Mouse (Mus musculus) kidney, postnatal 0 days (tissue): ENCODE measurements at regions not wholly inside any gene's neighbourhood (a gene's known extent, or its start where the extent isn't known, plus 50 kb on each side); places are given as distances from the start of the nearest gene placed in this dataset.

Source experiments
- ATAC-seq: fragments of 200-750 bp; cut with Nextera tagmentation; replicated peaks from 2 replicates; pipeline ENCODE4 v1.8.0; 2017; ENCODE audit warnings: low read depth, moderate number of reproducible peaks, moderate TSS enrichment, moderate library complexity; ENCODE audit not compliant: low FRiP score
- DNase-seq: peaks from one replicate; pipeline ENCODE4 v3.0.0-alpha.2; 2016; ENCODE audit warnings: low spot score
- H3K27ac ChIP-seq: fragments of 300-500 bp; sonication (generic); 2 replicates; pipeline ENCODE4 v1.5.1; 2014; ENCODE audit warnings: mild to moderate bottlenecking
- H3K27me3 ChIP-seq: fragments of 300-500 bp; sonication (generic); 2 replicates; pipeline ENCODE4 v1.6.1; 2014; ENCODE audit warnings: low read length, mixed read lengths; ENCODE audit not compliant: insufficient read depth
- H3K36me3 ChIP-seq: fragments of 300-500 bp; sonication (generic); 2 replicates; pipeline ENCODE4 v1.6.1; 2014; ENCODE audit warnings: low read length, mixed read lengths; ENCODE audit not compliant: insufficient read depth
- H3K4me1 ChIP-seq: fragments of 300-500 bp; sonication (generic); replicated peaks from 2 replicates; pipeline ENCODE4 v1.6.1; 2014; ENCODE audit warnings: antibody characterized with exemption, low read length, mixed read lengths; ENCODE audit not compliant: insufficient read depth
- H3K4me2 ChIP-seq: fragments of 300-500 bp; sonication (generic); 2 replicates; pipeline ENCODE4 v1.6.1; 2014; ENCODE audit warnings: mild to moderate bottlenecking, low read length, moderate library complexity, mixed read lengths
- H3K4me3 ChIP-seq: fragments of 300-500 bp; sonication (generic); replicated peaks from 2 replicates; pipeline ENCODE4 v1.5.1; 2014; ENCODE audit warnings: low read depth, low read length
- H3K9ac ChIP-seq: fragments of 300-500 bp; sonication (generic); 2 replicates; pipeline ENCODE4 v1.6.1; 2014; ENCODE audit warnings: low read depth, low read length
- H3K9me3 ChIP-seq: fragments of 300-500 bp; sonication (generic); replicated peaks from 2 replicates; pipeline ENCODE4 v1.6.1; 2016; ENCODE audit warnings: low read length, inconsistent platforms, mixed read lengths
- CTCF ChIP-seq: IDR thresholded peaks from 2 replicates; pipeline ENCODE4 v1.5.1; 2016; ENCODE audit warnings: antibody characterized with exemption, low read depth, mild to moderate bottlenecking, moderate library complexity
- WGBS: fragments of 180-500 bp; shearing (Covaris S2); extraction: QIAGEN DNeasy Blood & Tissue Kit; methylation state at CpG from one replicate; pipeline ENCODE4 v1.1.7; 2014; 5-methylcytosine and 5-hydroxymethylcytosine counted together

DNA sequence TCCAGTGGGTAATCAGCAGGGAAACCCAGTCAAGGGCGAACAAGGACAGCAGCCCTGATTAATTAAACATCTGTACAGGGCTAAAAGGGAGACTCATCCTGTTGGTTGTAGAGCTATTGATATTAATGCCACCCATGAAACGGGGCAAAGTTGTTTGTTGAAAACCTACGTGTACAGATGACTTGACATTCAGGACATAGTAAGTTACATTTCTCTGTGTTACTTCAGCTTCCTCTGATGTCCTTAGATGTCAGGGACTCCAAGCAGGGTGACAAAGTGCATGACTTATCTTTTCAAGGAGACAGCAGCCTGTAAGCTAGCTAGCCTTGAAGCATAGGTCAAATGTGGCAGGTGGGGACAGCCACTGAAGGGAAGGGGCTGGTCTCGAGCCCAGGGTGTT lies 390.5 kb downstream of the Ccdc171 start:
- no peak overlapping the region for H3K27ac ChIP-seq
- H3K4me2 ChIP-seq = no peak overlapping the region
- no peak for ATAC-seq
- H3K9ac ChIP-seq = no peak overlapping the region
- no peaks in the 10 kb centered on the region for H3K4me1 ChIP-seq
- no peak for TF ChIP-seq CTCF
- no peaks in the 10 kb centered on the region for H3K27me3 ChIP-seq
- no peaks in the 10 kb centered on the region for H3K9me3 ChIP-seq
- WGBS = 43% methylated on average over 4 of the region's 4 CpGs
- H3K4me3 ChIP-seq = no peak overlapping the region
- DNase-seq = no peak
- H3K36me3 ChIP-seq = no peaks in the 10 kb centered on the region

- DNase-seq (no peak), ATAC-seq (no peak)
- Histone ChIP-seq H3K4me2 (no peak overlapping the region), H3K9me3 (no peaks in the 10 kb centered on the region), H3K4me1 (no peaks in the 10 kb centered on the region), H3K27ac (no peak overlapping the region), H3K4me3 (no peak overlapping the region), H3K36me3 (no peaks in the 10 kb centered on the region), H3K27me3 (no peaks in the 10 kb centered on the region), H3K9ac (no peak overlapping the region)
- no peak for TF ChIP-seq CTCF
- WGBS = 81% methylated on average over 4 of the region's 4 CpGs
Measured at GRCm38 (mm10) chr4:83917009-83917408, 391.7 kb downstream of the Ccdc171 start.

- WGBS = 48% methylated on average over 3 of the region's 3 CpGs
- H3K4me2 ChIP-seq = no peak overlapping the region
- ATAC-seq = no peak
Measured at GRCm38 (mm10) chr4:83918093-83918492, 392.7 kb downstream of the Ccdc171 start.

DNA sequence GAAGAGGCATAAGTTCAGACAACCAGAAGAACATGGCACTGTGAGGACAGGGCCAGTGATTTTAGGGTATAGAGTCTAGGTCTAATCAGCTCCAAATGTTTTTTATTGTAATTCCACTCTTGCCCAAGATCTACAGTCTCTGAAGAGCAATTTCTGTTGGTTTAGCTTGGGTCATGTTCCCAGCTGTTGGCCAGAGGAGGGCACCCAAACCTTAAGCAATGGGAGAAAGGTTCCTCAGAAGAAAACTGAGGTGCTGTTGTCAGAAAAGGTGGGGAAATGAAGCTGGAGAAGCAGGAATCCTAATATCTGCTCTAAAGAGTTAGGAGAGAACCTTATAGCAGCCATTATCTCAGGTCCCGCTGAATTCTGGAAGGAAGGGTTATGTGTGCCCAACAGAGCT lies 393.7 kb downstream of the Ccdc171 start:
- H3K27me3 ChIP-seq = no peaks in the 10 kb centered on the region
- DNase-seq (no peak), ATAC-seq (no peak)
- no peak overlapping the region for H3K4me2 ChIP-seq
- H3K9me3 ChIP-seq = no peaks in the 10 kb centered on the region
- H3K9ac ChIP-seq = no peak overlapping the region
- no peaks in the 10 kb centered on the region for H3K36me3 ChIP-seq
- no peak overlapping the region for H3K27ac ChIP-seq
- 61% methylated on average over 1 of the region's 1 CpGs for WGBS
- peak; percentile 51; the same call in 1 of the 2 replicates for TF ChIP-seq CTCF
- H3K4me3 ChIP-seq = no peak overlapping the region
- H3K4me1 ChIP-seq = no peaks in the 10 kb centered on the region

More at GRCm38 (mm10) chr4:83918093-83918492, 392.7 kb downstream of the Ccdc171 start:
- Histone ChIP-seq H3K4me1 (no peaks in the 10 kb centered on the region), H3K27ac (no peak overlapping the region), H3K36me3 (no peaks in the 10 kb centered on the region), H3K4me3 (no peak overlapping the region), H3K9ac (no peak overlapping the region), H3K27me3 (no peaks in the 10 kb centered on the region), H3K9me3 (no peaks in the 10 kb centered on the region)
- no peak for DNase-seq
- no peak for TF ChIP-seq CTCF

DNA sequence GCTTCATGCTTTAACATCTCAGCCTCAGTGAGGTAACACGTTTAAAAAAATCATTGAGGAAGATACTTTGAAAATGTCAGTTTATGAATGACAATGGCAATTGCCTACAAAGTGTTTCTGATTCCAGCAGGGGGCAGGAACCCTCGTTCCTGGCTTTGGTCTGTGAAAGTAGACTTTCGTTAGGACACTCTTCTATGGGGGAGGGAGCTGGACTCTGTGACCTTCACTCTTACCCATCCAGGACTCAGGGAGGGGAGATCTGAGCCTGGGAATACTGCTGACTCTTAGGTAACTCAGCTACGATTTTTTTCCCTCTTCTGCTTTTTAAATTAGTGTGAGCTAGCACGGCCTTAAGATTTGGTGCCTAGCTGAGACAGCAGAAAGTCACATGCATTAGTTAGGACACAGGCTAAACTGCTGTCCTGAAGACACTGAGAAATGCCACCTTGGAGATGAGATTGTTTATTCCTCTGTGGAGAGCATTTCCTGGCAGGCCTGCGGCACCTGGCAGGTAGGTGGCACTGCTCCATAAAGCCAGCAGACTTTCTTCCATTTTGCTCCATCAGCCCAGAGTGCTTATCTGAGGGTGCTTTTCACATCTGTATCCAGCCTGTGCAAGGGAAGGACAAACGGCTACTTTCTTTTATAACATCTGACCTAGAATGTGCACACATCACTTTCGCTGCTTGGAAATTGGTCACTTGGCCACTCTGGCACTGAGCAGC lies 399.9 kb downstream of the Ccdc171 start:
- TF ChIP-seq CTCF = peak; percentile 56
- Histone ChIP-seq H3K27ac (no peak overlapping the region), H3K27me3 (no peaks in the 10 kb centered on the region), H3K9me3 (no peaks in the 10 kb centered on the region), H3K4me1 (0 out of 2 replicates have a peak, but pooled peaks cover 6% of the 10 kb centered on the region), H3K36me3 (no peaks in the 10 kb centered on the region), H3K9ac (no peak overlapping the region), H3K4me3 (no peak overlapping the region), H3K4me2 (no peak overlapping the region)
- WGBS = 45% methylated on average over 8 of the region's 8 CpGs
- DNase-seq (peak; percentile 50), ATAC-seq (peak; percentile 80)

- Histone ChIP-seq H3K27ac (peak overlapping the region; percentile 36; the same call in 1 of the 2 replicates), H3K4me1 (0 out of 2 replicates have a peak, but pooled peaks cover 6% of the 10 kb centered on the region), H3K4me3 (no peak overlapping the region), H3K9ac (no peak overlapping the region), H3K36me3 (no peaks in the 10 kb centered on the region), H3K27me3 (no peaks in the 10 kb centered on the region), H3K4me2 (no peak overlapping the region), H3K9me3 (no peaks in the 10 kb centered on the region)
- peak; percentile 61; the same call in 1 of the 2 replicates for ATAC-seq
- 17% methylated on average over 11 of the region's 11 CpGs for WGBS
- DNase-seq = peak; percentile 55
- TF ChIP-seq CTCF = no peak
Measured at GRCm38 (mm10) chr4:83926195-83926731, 400.9 kb downstream of the Ccdc171 start.
